Mouse (Mus musculus) intestine, embryonic 16.5 days (tissue): ENCODE results near the gene Dph2. TPM values are rescaled to one million over a fixed set of nuclear protein-coding genes. Genes with fewer than 3 reads are reported as not detected.

ENCODE experiments used
- ATAC-seq: fragments of 200-750 bp; cut with Nextera tagmentation; 2 replicates; pipeline ENCODE4 v1.8.0; 2017; ENCODE audit warnings: moderate TSS enrichment, moderate library complexity
- H3K27ac ChIP-seq: fragments of 300-500 bp; sonication (generic); 2 replicates; pipeline ENCODE4 v1.5.1; 2014; ENCODE audit warnings: mild to moderate bottlenecking, low read length
- H3K27me3 ChIP-seq: fragments of 300-500 bp; sonication (generic); replicated peaks from 2 replicates; pipeline ENCODE4 v1.6.1; 2014; ENCODE audit warnings: low read length, control low read depth, mixed read lengths; ENCODE audit not compliant: control insufficient read depth, insufficient read depth
- H3K36me3 ChIP-seq: fragments of 300-500 bp; sonication (generic); 2 replicates; pipeline ENCODE4 v1.6.1; 2014; ENCODE audit warnings: low read length, control low read depth; ENCODE audit not compliant: control insufficient read depth, insufficient read depth
- H3K4me1 ChIP-seq: fragments of 300-500 bp; sonication (generic); 2 replicates; pipeline ENCODE4 v1.6.1; 2014; ENCODE audit warnings: low read length, control low read depth, mixed read lengths; ENCODE audit not compliant: control insufficient read depth, insufficient read depth
- H3K4me2 ChIP-seq: fragments of 300-500 bp; sonication (generic); 2 replicates; pipeline ENCODE4 v1.6.1; 2014; ENCODE audit warnings: low read depth, low read length, control low read depth
- H3K4me3 ChIP-seq: fragments of 300-500 bp; sonication (generic); 2 replicates; pipeline ENCODE4 v1.5.1; 2014; ENCODE audit warnings: mild to moderate bottlenecking, low read length
- H3K9ac ChIP-seq: fragments of 300-500 bp; sonication (generic); 2 replicates; pipeline ENCODE4 v1.6.1; 2014; ENCODE audit warnings: low read depth, low read length
- H3K9me3 ChIP-seq: fragments of 300-500 bp; sonication (generic); 2 replicates; pipeline ENCODE4 v1.6.1; 2016; ENCODE audit warnings: low read length, control low read depth; ENCODE audit not compliant: control insufficient read depth
- WGBS: fragments of 180-500 bp; shearing (Covaris S2); extraction: QIAGEN DNeasy Blood & Tissue Kit; methylation state at CpG from one replicate; pipeline ENCODE4 v1.1.7; 2014; 5-methylcytosine and 5-hydroxymethylcytosine counted together
- polyA plus RNA-seq: library from polyadenylated mRNA; unstranded; fragments of >200 nt; fragmentation: Nextera tagmentation; extraction: Ambion mirVana; gene quantifications from 2 replicates; pipeline ENCODE4 v1.2.1, GENCODE M21; 2015

The Dph2 gene
- polyA plus RNA-seq, 1 experiment from 2014 or later = 19.4 TPM

DNA sequence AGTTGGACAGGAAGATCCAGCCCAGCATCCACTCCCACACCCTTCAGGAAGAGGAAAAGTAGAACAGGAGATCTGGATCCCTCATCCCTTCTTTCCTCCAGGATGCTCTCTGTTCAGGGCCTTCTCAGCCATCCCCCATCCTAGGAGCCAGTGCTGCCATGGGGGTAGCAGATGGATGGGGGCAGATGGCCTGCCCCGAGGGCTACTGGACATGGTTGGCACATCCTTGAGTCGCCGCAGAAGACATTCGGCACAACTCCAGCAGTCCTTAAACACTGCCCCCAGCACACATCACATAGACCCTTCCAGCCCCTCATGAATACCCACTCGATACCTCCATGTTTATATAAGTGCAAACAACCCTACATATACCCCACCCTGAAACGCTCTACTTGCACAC lies 4.2 kb upstream of the Dph2 start:
- ATAC-seq = no peak
- Histone ChIP-seq H3K27me3 (no peaks in the 10 kb centered on the region), H3K4me3 (no peak overlapping the region), H3K9me3 (no peaks in the 10 kb centered on the region), H3K36me3 (0 out of 2 replicates have a peak, but pooled peaks cover 10% of the 10 kb centered on the region), H3K27ac (no peak overlapping the region), H3K9ac (no peak overlapping the region), H3K4me2 (no peak overlapping the region), H3K4me1 (peaks cover 7% of the 10 kb centered on the region)
- 93% methylated on average over 6 of the region's 6 CpGs for WGBS

DNA sequence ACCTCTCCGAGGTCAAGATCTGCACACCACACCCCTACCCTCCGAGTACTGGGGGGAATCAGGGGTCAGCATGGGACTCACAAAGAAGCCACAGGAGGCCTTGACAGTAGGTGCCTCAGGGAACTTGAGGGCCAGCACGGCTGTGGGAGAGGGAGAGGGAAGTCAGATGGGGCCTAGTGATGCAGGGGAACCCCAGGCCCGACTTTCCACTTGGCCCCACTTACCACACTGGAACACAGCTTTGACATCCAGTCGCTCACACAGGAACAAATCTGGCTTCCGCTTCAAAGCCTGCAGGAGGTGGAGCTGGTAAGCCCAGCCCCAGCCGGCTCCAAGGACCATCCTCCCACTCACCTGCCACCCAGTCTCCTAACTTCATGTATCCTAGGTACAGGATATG lies 3.5 kb upstream of the Dph2 start:
- no peaks in the 10 kb centered on the region for H3K9me3 ChIP-seq
- 0 out of 2 replicates have a peak, but pooled peaks cover 4% of the 10 kb centered on the region for H3K36me3 ChIP-seq
- 84% methylated on average over 7 of the region's 7 CpGs for WGBS
- H3K9ac ChIP-seq = no peak overlapping the region
- no peaks in the 10 kb centered on the region for H3K27me3 ChIP-seq
- H3K4me2 ChIP-seq = no peak overlapping the region
- no peak overlapping the region for H3K27ac ChIP-seq
- peaks cover 12% of the 10 kb centered on the region for H3K4me1 ChIP-seq
- ATAC-seq = no peak
- no peak overlapping the region for H3K4me3 ChIP-seq

DNA sequence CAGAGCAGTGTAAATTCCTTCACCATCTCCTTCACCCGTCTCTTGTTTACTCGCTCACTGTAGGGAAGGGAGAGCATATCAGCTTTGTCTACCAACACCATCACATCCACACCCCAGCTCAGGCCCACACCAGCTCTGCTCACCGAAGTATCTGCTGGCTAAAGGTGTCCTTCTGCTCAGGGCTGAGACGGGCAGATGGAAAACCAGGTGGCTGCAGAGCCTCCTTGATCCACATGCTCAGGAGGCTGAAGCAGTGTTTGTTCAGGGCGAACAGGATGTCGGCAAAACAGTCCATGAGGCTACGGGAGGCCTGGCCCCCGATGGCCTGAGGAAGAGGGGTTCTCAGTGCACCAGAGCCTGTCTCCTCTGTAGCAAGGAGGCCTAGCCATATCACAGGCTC lies 2.8 kb upstream of the Dph2 start:
- ATAC-seq = no peak
- H3K4me3 ChIP-seq = no peak overlapping the region
- H3K27me3 ChIP-seq = no peaks in the 10 kb centered on the region
- H3K4me2 ChIP-seq = no peak overlapping the region
- H3K36me3 ChIP-seq = no peaks in the 10 kb centered on the region
- H3K4me1 ChIP-seq = peaks cover 12% of the 10 kb centered on the region
- H3K9ac ChIP-seq = no peak overlapping the region
- H3K9me3 ChIP-seq = no peaks in the 10 kb centered on the region
- no peak overlapping the region for H3K27ac ChIP-seq
- 80% methylated on average over 8 of the region's 8 CpGs for WGBS

DNA sequence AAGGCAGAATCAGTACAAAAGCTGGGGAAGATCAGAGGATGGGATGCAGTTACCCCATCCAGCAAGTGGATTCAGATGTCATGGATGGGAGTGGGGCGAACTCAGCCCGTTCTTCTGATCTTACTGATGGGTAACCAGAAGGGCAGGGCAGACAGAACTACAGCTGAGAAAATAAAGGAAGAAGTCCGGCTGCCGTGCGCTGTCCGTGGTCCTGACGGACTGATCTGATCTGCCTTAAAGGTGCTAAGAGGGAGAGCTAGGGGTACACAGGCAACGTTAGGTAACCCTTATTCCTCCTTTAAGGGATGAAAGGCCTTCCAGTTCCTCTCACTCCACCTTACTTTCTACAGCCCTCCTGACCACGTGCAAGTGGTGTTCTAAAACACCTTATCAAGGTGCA lies 1.5 kb upstream of the Dph2 start:
- Histone ChIP-seq H3K4me2 (no peak overlapping the region), H3K27me3 (no peaks in the 10 kb centered on the region), H3K27ac (no peak overlapping the region), H3K4me3 (no peak overlapping the region), H3K36me3 (no peaks in the 10 kb centered on the region), H3K9ac (no peak overlapping the region), H3K9me3 (no peaks in the 10 kb centered on the region), H3K4me1 (peaks cover 12% of the 10 kb centered on the region)
- ATAC-seq = no peak
- WGBS = 12% methylated on average over 9 of the region's 9 CpGs

DNA sequence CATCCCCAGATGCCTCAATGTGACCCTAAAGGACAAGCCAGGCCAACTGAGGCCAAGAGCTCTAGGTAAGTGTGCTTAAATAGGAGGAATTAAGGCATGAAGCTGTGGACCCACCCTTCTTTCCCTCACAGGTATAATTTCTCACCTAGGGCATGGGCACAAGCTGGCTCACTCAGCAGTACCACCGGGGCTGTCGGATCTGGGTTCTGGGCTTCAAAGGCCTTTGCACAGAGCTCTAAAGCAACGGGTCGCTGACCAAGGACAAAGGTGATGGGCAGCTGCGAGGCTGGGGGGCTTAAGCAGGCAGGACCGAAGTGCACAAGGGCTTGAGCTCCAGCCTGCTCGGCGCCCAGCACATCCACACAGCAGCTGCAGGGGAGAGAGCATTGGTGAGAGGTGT lies 1.1 kb downstream of the Dph2 start:
- Histone ChIP-seq H3K4me2 (peak overlapping the region; percentile 78), H3K4me3 (peak overlapping the region; percentile 85), H3K9me3 (no peaks in the 10 kb centered on the region), H3K27me3 (no peaks in the 10 kb centered on the region), H3K27ac (no peak overlapping the region), H3K4me1 (peaks cover 26% of the 10 kb centered on the region), H3K36me3 (no peaks in the 10 kb centered on the region), H3K9ac (0 out of 2 replicates have a peak overlapping the region, but pooled peaks have one; percentile 72)
- ATAC-seq = no peak
- 87% methylated on average over 8 of the region's 8 CpGs for WGBS

DNA sequence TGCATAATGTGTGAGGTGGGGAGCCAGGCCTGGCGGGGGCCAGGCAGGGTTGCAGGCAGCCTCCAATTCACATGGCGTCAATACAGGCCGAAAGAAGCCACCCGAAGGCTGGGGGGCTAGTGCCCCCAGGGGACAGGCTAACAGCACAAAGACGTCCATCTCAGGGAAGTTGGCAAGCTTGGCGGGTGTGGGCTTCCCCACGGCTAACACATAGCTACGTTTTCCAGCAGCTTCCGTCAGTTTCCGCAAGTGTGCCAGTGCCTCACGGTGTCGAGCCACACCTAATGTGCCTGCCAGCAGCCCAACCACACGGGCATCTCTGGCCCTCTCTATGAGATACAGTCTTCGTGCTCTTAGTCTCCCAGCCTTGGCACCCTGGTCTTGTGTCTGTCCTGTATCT lies 1.8 kb downstream of the Dph2 start:
- Histone ChIP-seq H3K4me2 (no peak overlapping the region), H3K9ac (no peak overlapping the region), H3K9me3 (no peaks in the 10 kb centered on the region), H3K4me1 (peaks cover 26% of the 10 kb centered on the region), H3K4me3 (no peak overlapping the region), H3K27ac (no peak overlapping the region), H3K36me3 (peaks cover 4% of the 10 kb centered on the region), H3K27me3 (no peaks in the 10 kb centered on the region)
- WGBS = 92% methylated on average over 14 of the region's 14 CpGs
- ATAC-seq = no peak

DNA sequence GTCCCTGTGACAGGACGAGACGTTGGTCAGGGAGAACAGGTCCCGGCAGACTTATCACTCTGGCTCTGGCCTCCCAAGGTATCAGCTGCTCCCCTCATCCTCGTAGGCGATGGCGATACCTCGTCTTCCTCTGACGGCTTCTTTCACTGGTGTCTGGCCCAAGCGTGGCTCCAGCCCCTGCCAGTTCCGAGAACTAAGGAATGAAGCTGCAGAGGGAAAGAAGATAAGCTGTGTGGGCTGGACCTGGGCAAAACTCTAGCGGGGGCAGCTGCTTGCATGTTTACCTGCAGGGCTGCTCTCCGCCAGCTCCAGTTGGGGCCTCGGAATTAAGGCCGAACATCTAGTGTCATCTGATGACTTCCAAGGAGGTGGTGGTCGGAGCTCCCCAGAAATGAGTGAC lies 2.4 kb downstream of the Dph2 start:
- H3K4me2 ChIP-seq = no peak overlapping the region
- no peak overlapping the region for H3K27ac ChIP-seq
- peaks cover 26% of the 10 kb centered on the region for H3K4me1 ChIP-seq
- H3K4me3 ChIP-seq = no peak overlapping the region
- no peaks in the 10 kb centered on the region for H3K9me3 ChIP-seq
- no peaks in the 10 kb centered on the region for H3K27me3 ChIP-seq
- no peak for ATAC-seq
- H3K36me3 ChIP-seq = peaks cover 8% of the 10 kb centered on the region
- H3K9ac ChIP-seq = no peak overlapping the region
- WGBS = 94% methylated on average over 15 of the region's 15 CpGs

DNA sequence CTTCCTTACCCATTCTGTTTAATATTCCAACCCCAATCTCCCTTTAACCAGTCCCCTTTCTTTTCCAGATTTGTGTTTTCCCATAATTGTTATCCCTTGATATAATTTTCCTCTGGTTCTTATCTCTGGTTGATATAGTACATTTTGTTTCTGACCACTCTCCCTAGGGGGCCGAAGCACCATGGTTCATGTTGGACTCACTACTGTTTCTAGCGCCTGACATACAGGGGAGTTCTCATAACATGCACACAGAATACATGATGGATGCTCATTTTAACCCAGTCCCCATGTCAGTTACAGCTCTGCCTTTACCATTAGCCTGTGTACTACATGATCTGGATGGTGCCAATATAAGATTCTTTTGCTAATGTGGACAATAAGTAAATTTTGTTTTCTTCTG lies 3.9 kb downstream of the Dph2 start:
- no peaks in the 10 kb centered on the region for H3K9me3 ChIP-seq
- H3K9ac ChIP-seq = peak overlapping the region; percentile 95; the same call in 1 of the 2 replicates
- 76% methylated on average over 2 of the region's 2 CpGs for WGBS
- no peak for ATAC-seq
- no peaks in the 10 kb centered on the region for H3K27me3 ChIP-seq
- peaks cover 11% of the 10 kb centered on the region for H3K36me3 ChIP-seq
- H3K4me2 ChIP-seq = no peak overlapping the region; the same call in 1 of the 2 replicates
- peak overlapping the region; percentile 99; the same call in 1 of the 2 replicates for H3K4me3 ChIP-seq
- H3K4me1 ChIP-seq = peaks cover 32% of the 10 kb centered on the region
- no peak overlapping the region for H3K27ac ChIP-seq

DNA sequence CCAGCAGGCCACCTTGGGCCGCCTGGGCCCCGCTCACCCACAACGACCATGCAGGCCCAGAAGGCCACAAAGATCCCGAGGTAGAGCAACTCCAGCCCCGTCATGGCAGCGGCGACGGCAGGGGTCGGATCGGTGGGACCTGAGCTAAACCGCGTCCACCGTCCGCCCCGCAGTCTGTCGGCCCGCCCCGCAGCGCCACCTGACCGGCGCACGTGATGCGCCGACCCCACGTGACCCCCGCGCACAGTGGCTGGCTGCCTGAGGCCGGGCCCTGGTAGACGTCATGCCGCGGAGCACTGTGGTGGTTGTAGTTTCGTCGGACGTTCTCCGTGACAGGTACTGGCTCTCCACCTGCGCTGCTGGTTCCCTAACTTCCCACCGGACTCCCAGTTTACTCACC lies 4.7 kb downstream of the Dph2 start, which contains the start of gene Atp6v0b:
Atp6v0b (minus strand) TSS at position 201 of the 400 bp plus-strand sequence.
- under 1% methylated on average over 36 of the region's 37 CpGs for WGBS
- peak; percentile 89 for ATAC-seq
- H3K9ac ChIP-seq = peak within 1 kb of the TSS; percentile 95
- no peaks in the 10 kb centered on the region for H3K9me3 ChIP-seq
- H3K27me3 ChIP-seq = no peaks in the 10 kb centered on the region
- peaks cover 35% of the 10 kb centered on the region for H3K4me1 ChIP-seq
- H3K27ac ChIP-seq = peak within 1 kb of the TSS; percentile 51
- peak within 1 kb of the TSS; percentile 90 for H3K4me2 ChIP-seq
- H3K36me3 ChIP-seq = peaks cover 11% of the 10 kb centered on the region
- H3K4me3 ChIP-seq = peak within 1 kb of the TSS; percentile 99

DNA sequence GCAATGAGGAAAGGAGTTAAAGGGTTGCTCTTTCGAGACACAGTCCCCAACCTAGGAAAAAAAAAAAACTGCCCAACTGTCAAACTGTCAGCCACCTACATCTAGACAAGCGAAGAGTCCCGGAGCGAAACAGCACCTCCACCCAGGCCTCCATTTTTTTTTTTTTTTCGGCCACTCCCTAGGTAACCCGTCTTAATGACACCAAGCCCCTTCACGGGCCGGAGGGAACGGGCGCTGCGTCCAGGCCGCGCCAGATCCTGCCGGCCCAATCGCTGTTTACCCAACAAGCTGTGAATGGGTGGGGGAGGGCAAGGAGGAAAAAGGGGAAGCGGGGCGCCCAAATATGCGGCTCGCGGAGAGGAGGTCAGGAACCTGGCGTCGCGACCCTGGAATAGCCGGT lies 5.2 kb downstream of the Dph2 start:
- Histone ChIP-seq H3K27ac (peak overlapping the region; percentile 51), H3K36me3 (peaks cover 11% of the 10 kb centered on the region), H3K27me3 (no peaks in the 10 kb centered on the region), H3K4me1 (peaks cover 33% of the 10 kb centered on the region), H3K9ac (peak overlapping the region; percentile 95), H3K4me2 (peak overlapping the region; percentile 90), H3K4me3 (peak overlapping the region; percentile 99), H3K9me3 (no peaks in the 10 kb centered on the region)
- 2% methylated on average over 24 of the region's 24 CpGs for WGBS
- ATAC-seq = peak; percentile 14
